Comparison of ENCODE assay signal across 15 mouse cellular contexts in the genomic region with DNA sequence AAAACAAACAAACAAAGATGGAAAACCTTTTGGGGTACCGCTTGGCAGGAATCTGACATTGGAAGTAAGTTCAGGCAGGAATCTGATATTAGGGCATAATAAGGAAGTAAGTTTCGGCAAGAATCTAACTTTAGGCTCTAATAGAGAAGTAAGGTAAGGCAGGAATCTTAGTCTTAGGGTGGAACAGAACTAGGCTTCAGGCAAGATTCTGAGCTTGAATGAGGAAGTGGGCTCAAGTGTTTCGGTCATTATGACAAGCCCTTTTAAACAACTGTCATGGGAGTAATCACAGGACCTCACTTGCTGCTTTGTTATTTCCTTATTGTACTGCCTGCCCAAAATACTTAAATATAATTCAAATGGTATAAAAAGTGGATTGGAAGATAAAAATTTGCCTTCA. TPM values are rescaled to one million over a fixed set of nuclear protein-coding genes. Genes with fewer than 3 reads are reported as not detected.
"Had no signal": no experiment of that assay in that cellular context is flagged by ENCODE, and none has a peak within 500 bp of the region (broad histone marks: within the 10 kb centered on the region; RNA-seq: fewer than 3 reads in every experiment).

No protein-coding gene starts in this region.

- H3K4me1 ChIP-seq: midbrain, embryonic 12.5 days had no signal

- H3K27ac ChIP-seq: macrophage; midbrain, embryonic 10.5 days; midbrain, embryonic 12.5 days; neural tube, embryonic 12.5 days had no signal

- H3K4me2 ChIP-seq: lung, embryonic 14.5 days; midbrain, embryonic 12.5 days; neural tube, embryonic 12.5 days had no signal

- H3K4me3 ChIP-seq: midbrain, embryonic 10.5 days; midbrain, embryonic 12.5 days; neural tube, embryonic 12.5 days had no signal

- H3K9ac ChIP-seq: lung, embryonic 14.5 days; midbrain, embryonic 12.5 days; neural tube, embryonic 12.5 days had no signal

- H3K36me3 ChIP-seq: midbrain, embryonic 10.5 days; midbrain, embryonic 12.5 days; neural tube, embryonic 12.5 days had no signal

- DNase-seq: lung, adult 18-20 months; lung, embryonic 14.5 days; lung, postnatal 10 days; midbrain, embryonic 14.5 days; right cerebral cortex, postnatal 14 days; thymus, adult 18-20 months; thymus, postnatal 14 days; thymus, postnatal 36 days had no signal

- ATAC-seq: midbrain, embryonic 16.5 days had no signal

- H3K9me3 ChIP-seq: midbrain, embryonic 10.5 days; midbrain, embryonic 12.5 days; neural tube, embryonic 12.5 days had no signal

- H3K27me3 ChIP-seq: midbrain, embryonic 12.5 days; neural tube, embryonic 12.5 days had no signal

RNA-seq across cellular contexts. Expression of gene Alpl, which starts 22.2 kb away (rescaled TPM):
- total RNA-seq: megakaryocyte progenitor cell, adult 5-6 weeks; megakaryocyte-erythroid progenitor cell, adult 5-6 weeks had no signal
- polyA plus RNA-seq: macrophage had no signal
